Mouse (Mus musculus): ENCODE measurements around the gene Cd2bp2. TPM values are rescaled to one million over a fixed set of nuclear protein-coding genes. Genes with fewer than 3 reads are reported as not detected.

The Cd2bp2 gene
- total RNA-seq (2022), result 10 to 100 TPM; 61.9 to 89.2 (median 70.0) TPM

GRCm38 (mm10) chr7:127195544-127196295 is at the start of gene Cd2bp2:
Gene Cd2bp2, minus strand, starts transcription at chr7:127196050.
- DNase-seq, result peak; percentile 96

- DNase-seq, result no peak
Measured at GRCm38 (mm10) chr7:127244658-127245510, 49.0 kb upstream of the Cd2bp2 start.

GRCm38 (mm10) chr7:127243870-127244657 is 48.2 kb upstream of the Cd2bp2 start, which contains the start of gene Zfp771:
Gene Zfp771, plus strand, starts transcription at chr7:127244274.
- peak; percentile 94 for DNase-seq

DNA sequence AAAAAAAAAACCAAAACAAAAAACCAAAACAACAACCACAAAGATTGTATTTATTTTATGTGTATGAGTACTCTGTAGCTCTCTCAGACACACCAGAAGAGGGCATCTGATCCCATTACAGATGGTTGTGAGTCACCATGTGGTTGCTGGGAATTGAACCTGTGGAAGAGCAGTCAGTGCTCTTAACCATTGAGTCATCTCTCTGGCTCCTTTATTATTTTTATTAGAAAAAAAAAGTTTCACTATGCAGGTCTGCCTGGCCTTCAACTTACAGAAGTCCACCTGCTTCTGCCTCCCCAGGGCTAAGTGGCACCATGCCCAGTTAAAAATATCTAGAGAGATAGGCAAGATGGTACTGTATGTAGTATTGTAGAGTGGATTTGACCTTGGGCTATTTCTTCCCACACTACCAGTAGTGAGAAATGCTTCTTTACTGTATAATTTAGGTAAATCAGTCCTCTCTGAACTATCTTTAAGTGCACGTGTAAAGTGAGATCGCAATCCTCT is 47.6 kb upstream of the Cd2bp2 start:
- no peak for DNase-seq

- no peak for DNase-seq
Measured at GRCm38 (mm10) chr7:127234777-127235176, 38.9 kb upstream of the Cd2bp2 start.

GRCm38 (mm10) chr7:127233765-127234164 is 37.9 kb upstream of the Cd2bp2 start:
- DNase-seq, result no peak

GRCm38 (mm10) chr7:127233368-127233749 is 37.5 kb upstream of the Cd2bp2 start:
- no peak for DNase-seq

- peak; percentile 73 for DNase-seq
Measured at GRCm38 (mm10) chr7:127232622-127233367, 36.9 kb upstream of the Cd2bp2 start, which contains the start of the genes Zfp553 and Sept1. Gene Zfp553, plus strand, starts transcription at chr7:127233061. Gene Sept1, minus strand, starts transcription at chr7:127233130.

DNA sequence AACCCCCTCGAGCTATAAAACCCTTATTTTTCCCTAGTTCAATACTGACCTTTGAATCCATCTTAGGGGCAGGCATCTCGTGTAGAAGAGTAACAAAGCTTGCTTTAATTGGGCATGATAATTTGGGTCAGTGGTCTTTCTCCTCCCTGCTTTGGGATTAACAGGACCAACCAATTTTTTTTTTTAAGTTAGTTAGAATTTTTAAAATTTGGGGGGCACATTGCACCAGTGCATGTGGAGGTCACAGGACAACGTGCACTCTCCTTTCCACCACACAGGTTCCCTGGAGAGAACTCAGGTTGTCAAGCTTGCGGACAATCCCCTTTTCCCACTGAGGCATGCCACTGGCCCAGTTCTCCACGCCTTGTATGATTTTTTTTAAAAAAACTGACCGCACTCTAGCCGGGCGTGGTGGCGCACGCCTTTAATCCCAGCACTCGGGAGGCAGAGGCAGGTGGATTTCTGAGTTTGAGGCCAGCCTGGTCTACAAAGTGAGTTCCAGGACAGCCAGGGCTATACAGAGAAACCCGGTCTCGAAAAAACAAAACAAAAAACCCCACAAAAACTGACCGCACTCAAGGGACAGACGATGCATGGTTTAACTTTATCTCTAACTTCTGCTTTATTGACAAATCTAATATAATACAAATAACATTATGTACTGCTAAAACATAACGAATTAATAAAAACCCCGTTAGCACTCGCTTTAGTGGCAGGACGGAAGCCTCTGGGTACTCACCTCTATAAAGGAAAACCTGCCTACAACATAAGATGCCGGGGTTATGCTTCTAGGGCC is 36.2 kb upstream of the Cd2bp2 start:
- DNase-seq, result no peak

DNA sequence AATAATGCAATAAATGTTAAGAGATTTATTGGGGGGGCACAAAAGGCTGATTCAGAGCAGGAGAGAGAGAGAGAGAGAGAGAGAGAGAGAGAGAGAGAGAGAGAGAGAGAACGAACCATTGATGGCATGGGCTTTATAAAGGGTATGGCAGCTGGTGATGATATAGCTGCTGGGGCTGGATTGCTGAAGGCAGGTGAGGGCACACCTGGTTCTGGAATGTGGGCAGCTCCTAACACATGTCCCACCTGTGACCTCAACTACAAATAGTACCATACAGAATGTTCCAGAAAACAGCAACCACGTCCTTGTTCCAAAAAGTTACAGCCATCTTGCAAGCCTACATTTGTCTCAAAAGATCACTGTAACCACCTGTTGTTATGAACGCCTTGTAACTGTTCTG is 35.5 kb upstream of the Cd2bp2 start:
- DNase-seq, result no peak

- DNase-seq, result no peak
Measured at GRCm38 (mm10) chr7:127228615-127229303, 32.9 kb upstream of the Cd2bp2 start.

DNA sequence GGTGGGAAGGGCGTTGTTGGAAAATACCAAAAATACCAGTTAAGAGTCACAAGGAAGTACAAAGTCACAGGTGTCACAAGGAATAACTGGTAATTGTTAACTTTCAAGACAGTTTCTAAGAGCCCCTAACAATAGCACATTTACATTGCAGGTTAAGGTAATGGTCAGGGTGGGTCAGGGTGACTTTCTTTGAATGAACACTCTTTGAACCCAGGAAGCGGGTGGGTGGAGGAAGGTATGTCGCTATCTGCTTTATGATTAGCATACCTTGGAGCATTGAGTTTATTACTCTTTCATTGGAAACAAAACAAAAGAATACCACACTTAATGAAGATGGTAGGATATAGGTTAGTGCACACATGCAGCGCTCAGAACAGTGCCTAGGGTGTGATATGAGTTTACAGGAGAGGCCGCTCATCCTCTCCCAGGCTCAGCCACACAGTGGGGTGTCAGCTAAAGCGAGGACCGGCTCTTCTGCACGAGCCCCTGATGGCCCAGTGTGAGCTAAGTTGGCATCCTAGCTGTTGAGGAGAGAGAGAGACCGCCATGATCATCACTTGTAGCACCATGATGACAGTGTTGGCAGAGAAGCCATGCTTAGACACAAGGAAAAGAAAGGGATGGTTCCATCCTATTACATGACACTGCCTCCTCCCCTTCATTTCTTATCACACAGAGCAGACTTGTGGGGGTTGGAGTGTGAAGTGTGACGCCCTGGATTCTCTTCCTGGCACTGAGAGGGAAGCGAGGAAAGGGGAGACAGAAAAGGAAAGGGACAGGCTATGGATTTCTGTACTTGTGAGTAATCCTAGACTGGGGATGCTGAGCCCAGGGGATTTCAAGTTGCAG is 29.5 kb upstream of the Cd2bp2 start:
- no peak for DNase-seq

DNA sequence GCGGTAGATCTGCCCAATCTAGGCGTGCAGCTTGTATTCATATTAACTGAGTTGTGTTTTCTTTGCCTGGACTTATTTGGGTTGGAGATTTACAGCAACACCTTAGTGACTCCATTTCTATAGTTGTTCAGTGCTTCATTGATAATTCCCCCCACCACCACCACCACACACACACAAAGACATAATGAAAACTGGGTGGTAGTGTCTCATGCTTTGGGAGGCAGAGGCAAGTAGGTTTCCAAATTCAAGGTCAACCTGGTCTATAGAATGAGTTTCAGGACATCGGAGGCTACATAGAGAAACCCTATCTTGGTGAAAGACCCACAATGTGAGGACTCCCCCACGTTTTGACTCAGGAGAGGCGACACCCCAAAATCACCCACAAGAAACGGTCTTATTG is 28.8 kb upstream of the Cd2bp2 start:
- no peak for DNase-seq

DNA sequence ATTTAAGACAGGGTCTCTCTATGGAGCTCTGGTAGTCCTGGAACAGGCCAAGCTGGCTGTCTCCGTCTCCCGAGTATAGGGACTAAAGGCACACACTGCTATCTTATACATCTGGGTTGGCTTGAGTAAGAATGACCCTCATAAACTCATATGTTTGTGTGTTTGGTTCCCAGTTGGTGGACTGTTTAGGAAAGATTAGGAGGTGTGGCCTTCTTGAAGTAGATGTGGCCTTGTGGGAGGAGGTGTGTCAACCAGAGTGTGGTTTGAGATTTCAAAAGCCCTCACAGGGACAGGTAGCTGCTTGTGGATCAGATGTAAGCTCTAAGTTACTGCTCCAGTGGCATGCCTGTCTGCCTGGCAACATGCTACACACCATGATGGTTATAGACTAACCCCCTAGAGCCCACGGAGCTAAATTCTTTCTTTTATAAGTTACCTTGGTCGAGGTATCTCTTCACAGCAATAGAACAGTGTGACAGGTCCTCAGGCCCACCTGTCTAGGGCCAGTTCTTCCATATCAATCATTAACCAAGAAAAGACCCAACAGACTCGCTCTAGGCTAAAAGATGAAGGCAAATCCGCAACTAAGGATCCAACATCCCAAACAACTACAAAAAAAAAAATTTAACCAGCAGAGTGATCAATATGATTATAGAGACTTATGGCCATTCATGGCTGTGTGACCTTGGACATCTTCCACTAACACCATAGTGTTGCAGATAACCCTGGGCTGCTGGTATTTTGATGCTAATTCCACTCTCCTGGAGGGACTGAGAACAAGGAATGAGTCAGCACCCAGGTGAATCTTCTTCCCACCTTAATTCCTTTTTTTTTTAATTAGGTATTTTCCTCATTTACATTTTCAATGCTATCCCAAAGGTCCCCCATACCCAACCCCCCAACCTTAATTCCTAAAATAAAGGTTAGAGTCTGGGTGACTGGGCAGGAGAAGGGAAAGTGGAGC is 27.9 kb upstream of the Cd2bp2 start:
- no peak for DNase-seq

- DNase-seq, result no peak
Measured at GRCm38 (mm10) chr7:127223106-127223505, 27.3 kb upstream of the Cd2bp2 start.

GRCm38 (mm10) chr7:127220440-127220839 is 24.6 kb upstream of the Cd2bp2 start:
- no peak for DNase-seq

GRCm38 (mm10) chr7:127218670-127219069 is 22.8 kb upstream of the Cd2bp2 start:
- DNase-seq, result no peak
